Mouse (Mus musculus) testis, adult 2 months (tissue): ENCODE measurements around the gene Rpl37. TPM values are rescaled to one million over a fixed set of nuclear protein-coding genes. Genes with fewer than 3 reads are reported as not detected.

Experiments
- H3K27ac ChIP-seq: fragments of 200-500 bp; 2 replicates; pipeline ENCODE4 v1.5.1; 2012; ENCODE audit warnings: low read depth, low read length; ENCODE audit not compliant: control insufficient read depth, insufficient read depth
- H3K27me3 ChIP-seq: fragments of 200-500 bp; 2 replicates; pipeline ENCODE4 v1.6.1; 2012; ENCODE audit warnings: mild to moderate bottlenecking, low read length, moderate library complexity; ENCODE audit not compliant: control insufficient read depth, insufficient read depth
- H3K36me3 ChIP-seq: fragments of 200-500 bp; 2 replicates; pipeline ENCODE4 v1.6.1; 2012; ENCODE audit warnings: mild to moderate bottlenecking, low read length; ENCODE audit not compliant: control insufficient read depth, insufficient read depth
- H3K4me1 ChIP-seq: fragments of 200-500 bp; 2 replicates; pipeline ENCODE4 v1.6.1; 2012; ENCODE audit warnings: low read length; ENCODE audit not compliant: control insufficient read depth, insufficient read depth
- H3K4me3 ChIP-seq: fragments of 200-500 bp; 2 replicates; pipeline ENCODE4 v1.5.1; 2012; ENCODE audit warnings: low read depth, mild to moderate bottlenecking, low read length, moderate library complexity, mixed read lengths; ENCODE audit not compliant: control insufficient read depth
- CTCF ChIP-seq: fragments of 200-500 bp; IDR thresholded peaks from 2 replicates; pipeline ENCODE4 v1.5.1; 2012; ENCODE audit warnings: low read depth, mild to moderate bottlenecking, inconsistent platforms, low read length, moderate library complexity; ENCODE audit not compliant: control insufficient read depth, insufficient read depth, insufficient replicate concordance
- POLR2A ChIP-seq: fragments of 200-500 bp; IDR thresholded peaks from 2 replicates; pipeline ENCODE4 v1.6.1; 2012; ENCODE audit warnings: low read depth, mild to moderate bottlenecking, inconsistent platforms, low read length, moderate library complexity; ENCODE audit not compliant: control insufficient read depth
- polyA plus RNA-seq: library from polyadenylated mRNA; depleted of rRNA; stranded (reverse); fragments of >200 nt; gene quantifications from 2 replicates; pipeline ENCODE4 v1.2.3, GENCODE M21; 2012

Rpl37 gene
- polyA plus RNA-seq, 1 experiment = 559 TPM

- Histone ChIP-seq H3K27me3 (no peaks in the 10 kb centered on the region), H3K4me1 (peaks cover 7% of the 10 kb centered on the region), H3K36me3 (no peaks in the 10 kb centered on the region), H3K4me3 (no peak overlapping the region), H3K27ac (no peak overlapping the region)
- TF ChIP-seq POLR2A (no peak), CTCF (no peak)
Observed at GRCm38 (mm10) chr15:5145196-5145945, 28.9 kb downstream of the Rpl37 start.

- H3K4me3 ChIP-seq = no peak overlapping the region
- H3K36me3 ChIP-seq = no peaks in the 10 kb centered on the region
- peaks cover 5% of the 10 kb centered on the region for H3K4me1 ChIP-seq
- no peaks in the 10 kb centered on the region for H3K27me3 ChIP-seq
- TF ChIP-seq POLR2A = no peak
- H3K27ac ChIP-seq = no peak overlapping the region
Observed at GRCm38 (mm10) chr15:5149187-5149586, 32.7 kb downstream of the Rpl37 start.

- Histone ChIP-seq H3K36me3 (no peaks in the 10 kb centered on the region), H3K27ac (no peak overlapping the region), H3K4me3 (no peak overlapping the region), H3K4me1 (peaks cover 2% of the 10 kb centered on the region; the same call in 1 of the 2 replicates), H3K27me3 (no peaks in the 10 kb centered on the region)
- TF ChIP-seq CTCF = no peak
- TF ChIP-seq POLR2A = no peak
Observed at GRCm38 (mm10) chr15:5152171-5152570, 35.7 kb downstream of the Rpl37 start.

- TF ChIP-seq CTCF (no peak), POLR2A (no peak)
- Histone ChIP-seq H3K27me3 (no peaks in the 10 kb centered on the region), H3K36me3 (no peaks in the 10 kb centered on the region), H3K27ac (no peak overlapping the region), H3K4me1 (no peaks in the 10 kb centered on the region), H3K4me3 (no peak overlapping the region)
Observed at GRCm38 (mm10) chr15:5154621-5155020, 38.2 kb downstream of the Rpl37 start.

GRCm38 (mm10) chr15:5155093-5155492 is 38.6 kb downstream of the Rpl37 start:
- Histone ChIP-seq H3K27ac (no peak overlapping the region), H3K27me3 (no peaks in the 10 kb centered on the region), H3K4me1 (no peaks in the 10 kb centered on the region), H3K36me3 (no peaks in the 10 kb centered on the region), H3K4me3 (no peak overlapping the region)
- no peak for TF ChIP-seq CTCF
- no peak for TF ChIP-seq POLR2A

- Histone ChIP-seq H3K27me3 (no peaks in the 10 kb centered on the region), H3K36me3 (no peaks in the 10 kb centered on the region), H3K4me1 (no peaks in the 10 kb centered on the region), H3K4me3 (no peak overlapping the region), H3K27ac (no peak overlapping the region)
- TF ChIP-seq CTCF (no peak), POLR2A (no peak)
Observed at GRCm38 (mm10) chr15:5156355-5156754, 39.9 kb downstream of the Rpl37 start.

- no peaks in the 10 kb centered on the region for H3K36me3 ChIP-seq
- no peak overlapping the region for H3K4me3 ChIP-seq
- no peaks in the 10 kb centered on the region for H3K4me1 ChIP-seq
- no peak for TF ChIP-seq POLR2A
- TF ChIP-seq CTCF = no peak
- H3K27ac ChIP-seq = no peak overlapping the region
- no peaks in the 10 kb centered on the region for H3K27me3 ChIP-seq
Observed at GRCm38 (mm10) chr15:5157386-5157785, 40.9 kb downstream of the Rpl37 start.
